Mouse (Mus musculus) lung, adult 2 months (tissue): ENCODE measurements around the gene Kpna7.
"Not testable (repeated sequence)": the region's sequence is repeated elsewhere in the genome, so short reads cannot be mapped to it uniquely, and the experiment has no call there.

ENCODE experiments used
- CTCF ChIP-seq: fragments of 200-500 bp; IDR thresholded peaks from 2 replicates; pipeline ENCODE4 v1.5.1; 2011; ENCODE audit warnings: mild to moderate bottlenecking, low read length, control low read depth; ENCODE audit not compliant: insufficient read depth
- POLR2A ChIP-seq: fragments of 200-500 bp; IDR thresholded peaks from 2 replicates; pipeline ENCODE4 v1.6.1; 2011; ENCODE audit warnings: low read depth, mild to moderate bottlenecking, control low read depth, low read length, borderline replicate concordance; ENCODE audit errors: extremely low read depth

- TF ChIP-seq POLR2A, CTCF: not testable (repeated sequence)
Measured at GRCm38 (mm10) chr5:145032391-145032790, 51.4 kb downstream of the Kpna7 start, which contains the start of gene Gm4871.
